Mouse (Mus musculus) thymus, adult 2 months (tissue): ENCODE measurements at regions not wholly inside any gene's neighbourhood (a gene's known extent, or its start where the extent isn't known, plus 50 kb on each side); places are given as distances from the start of the nearest gene placed in this dataset.

Experiments
- CTCF ChIP-seq: fragments of 200-500 bp; IDR thresholded peaks from 2 replicates; pipeline ENCODE4 v1.5.1; 2012; ENCODE audit warnings: mild to moderate bottlenecking, control low read depth, low read length, moderate library complexity, borderline replicate concordance; ENCODE audit not compliant: control insufficient read depth, poor library complexity, insufficient read depth; ENCODE audit errors: extremely low read depth
- POLR2A ChIP-seq: fragments of 200-500 bp; IDR thresholded peaks from 2 replicates; pipeline ENCODE4 v1.6.1; 2012; ENCODE audit warnings: mild to moderate bottlenecking, low read length, control low read depth, moderate library complexity; ENCODE audit not compliant: control insufficient read depth, poor library complexity, insufficient read depth; ENCODE audit errors: extremely low read depth

DNA sequence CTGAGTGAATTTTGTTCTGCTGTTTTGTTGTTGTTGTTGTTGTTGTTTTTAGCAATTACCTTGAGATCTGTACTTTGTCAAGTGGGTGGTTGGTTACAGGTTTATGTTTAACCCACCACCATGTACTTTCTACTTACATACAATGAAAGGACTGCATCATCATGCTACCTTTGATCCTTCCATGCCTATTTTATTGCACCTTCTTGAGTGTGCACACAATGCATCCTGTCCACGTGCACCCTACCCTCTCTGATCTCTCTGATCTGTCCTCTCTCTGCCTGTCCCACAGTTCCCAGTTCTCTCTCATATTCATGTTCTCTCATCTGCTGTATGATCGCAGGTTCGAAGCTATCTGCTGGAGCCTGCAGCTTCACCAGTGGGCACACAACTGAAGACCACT lies 59.9 kb upstream of the Gas1 start:
- no peak for TF ChIP-seq CTCF
- no peak for TF ChIP-seq POLR2A
